Mouse (Mus musculus) CH12.LX (cell line): ENCODE measurements at regions not wholly inside any gene's neighbourhood (a gene's known extent, or its start where the extent isn't known, plus 50 kb on each side); places are given as distances from the start of the nearest gene placed in this dataset.

Experiments used
- DNase-seq: peaks from one replicate; pipeline ENCODE4 v3.0.0-alpha.2; 2013; ENCODE audit errors: extremely low read depth
- H3K27ac ChIP-seq: 2 replicates; pipeline ENCODE4 v1.5.1; 2012; ENCODE audit warnings: low read depth, mild to moderate bottlenecking, control low read depth, moderate library complexity; ENCODE audit not compliant: insufficient read depth
- H3K27me3 ChIP-seq: replicated peaks from 2 replicates; pipeline ENCODE3; 2012; ENCODE audit warnings: inconsistent platforms
- H3K36me3 ChIP-seq, 2 experiments: replicated peaks in 1 of 2; 2 replicates each; pipeline versions ENCODE3 to v1.6.1; 2012; ENCODE audit warnings: inconsistent platforms in 1 of 2, low read length in 1 of 2, mild to moderate bottlenecking in 1 of 2, mixed read lengths in 1 of 2, moderate library complexity in 1 of 2; ENCODE audit not compliant: control insufficient read depth in 1 of 2, insufficient read depth in 1 of 2
- H3K4me1 ChIP-seq, 2 experiments: 2 replicates each; pipeline ENCODE4 v1.6.1; 2012; ENCODE audit warnings: inconsistent platforms in 1 of 2, moderate library complexity in 1 of 2; ENCODE audit not compliant: insufficient read depth in 2 of 2, control insufficient read depth in 1 of 2
- H3K4me2 ChIP-seq: 2 replicates; pipeline ENCODE4 v1.6.1; 2012; ENCODE audit warnings: low read depth, mild to moderate bottlenecking, control low read depth; ENCODE audit not compliant: poor library complexity, insufficient read depth, severe bottlenecking
- H3K4me3 ChIP-seq, 3 experiments: fragments of 150-350 bp in 1 of 3; sonication (generic) in 1 of 3; replicated peaks in 1 of 3; 2 replicates each; pipeline versions ENCODE3 to v1.5.1; 2011 to 2012; ENCODE audit warnings: low read depth in 2 of 3, low read length in 2 of 3, mild to moderate bottlenecking in 2 of 3, moderate library complexity in 2 of 3, control low read depth in 1 of 3, improper control_type of control experiment in 1 of 3, inconsistent platforms in 1 of 3, mixed read lengths in 1 of 3; ENCODE audit not compliant: poor library complexity in 1 of 3
- H3K79me2 ChIP-seq: replicated peaks from 2 replicates; pipeline ENCODE4 v1.6.1; 2012; ENCODE audit warnings: mild to moderate bottlenecking, moderate library complexity; ENCODE audit not compliant: control insufficient read depth, poor library complexity, insufficient read depth, severe bottlenecking; ENCODE audit errors: extremely low read depth
- H3K9ac ChIP-seq: 2 replicates; pipeline ENCODE4 v1.6.1; 2012; ENCODE audit warnings: low read depth, mild to moderate bottlenecking, control low read depth, moderate library complexity; ENCODE audit not compliant: insufficient read depth
- H3K9me3 ChIP-seq: replicated peaks from 2 replicates; pipeline ENCODE3; 2012; ENCODE audit warnings: low read length, inconsistent platforms, mixed read lengths
- BHLHE40 ChIP-seq: IDR thresholded peaks from 2 replicates; pipeline ENCODE4 v1.6.1; 2011; ENCODE audit warnings: mild to moderate bottlenecking, low read depth, low read length, improper control_type of control experiment
- CHD1 ChIP-seq: IDR thresholded peaks from 2 replicates; pipeline ENCODE4 v1.6.1; 2012; ENCODE audit warnings: low read depth, low read length, improper control_type of control experiment, inconsistent platforms
- CTCF ChIP-seq, 2 experiments: IDR thresholded peaks in 1 of 2; conservative IDR thresholded peaks in 1 of 2; 2 replicates each; pipeline ENCODE4 v1.5.1; 2011 to 2012; ENCODE audit warnings: low read depth in 2 of 2, low read length in 2 of 2, improper control_type of control experiment in 1 of 2, inconsistent platforms in 1 of 2, mild to moderate bottlenecking in 1 of 2, moderate library complexity in 1 of 2
- GABPA ChIP-seq: IDR thresholded peaks from 2 replicates; pipeline ENCODE4 v1.6.1; 2012; ENCODE audit warnings: low read depth, low read length, improper control_type of control experiment, inconsistent platforms; ENCODE audit not compliant: insufficient replicate concordance
- HCFC1 ChIP-seq: IDR thresholded peaks from 2 replicates; pipeline ENCODE4 v1.6.1; 2012; ENCODE audit warnings: low read depth, mild to moderate bottlenecking, inconsistent platforms, low read length, improper control_type of control experiment
- IRF4 ChIP-seq: IDR thresholded peaks from 2 replicates; pipeline ENCODE4 v1.6.1; 2014; ENCODE audit warnings: low read depth, mild to moderate bottlenecking, inconsistent platforms, low read length, improper control_type of control experiment
- JUND ChIP-seq: conservative IDR thresholded peaks from 2 replicates; pipeline ENCODE4 v1.6.1; 2011; ENCODE audit warnings: low read depth, low read length, improper control_type of control experiment
- MEF2A ChIP-seq: IDR thresholded peaks from 2 replicates; pipeline ENCODE4 v1.6.1; 2014; ENCODE audit warnings: low read depth, mild to moderate bottlenecking, inconsistent platforms, low read length, improper control_type of control experiment, borderline replicate concordance
- MXI1 ChIP-seq: IDR thresholded peaks from 2 replicates; pipeline ENCODE4 v1.6.1; 2011; ENCODE audit warnings: mild to moderate bottlenecking, low read depth, low read length, improper control_type of control experiment
- MYC ChIP-seq: IDR thresholded peaks from 2 replicates; pipeline ENCODE4 v1.6.1; 2011; ENCODE audit warnings: low read depth, mild to moderate bottlenecking, improper control_type of control experiment, low read length
- PAX5 ChIP-seq: IDR thresholded peaks from 2 replicates; pipeline ENCODE4 v1.6.1; 2012; ENCODE audit warnings: low read length, inconsistent platforms, mixed read lengths
- RAD21 ChIP-seq: IDR thresholded peaks from 2 replicates; pipeline ENCODE4 v1.6.1; 2011; ENCODE audit warnings: low read depth, mild to moderate bottlenecking, low read length, improper control_type of control experiment, moderate library complexity
- SMC3 ChIP-seq: IDR thresholded peaks from 2 replicates; pipeline ENCODE4 v1.6.1; 2011; ENCODE audit warnings: low read depth, low read length, improper control_type of control experiment
- TBP ChIP-seq: conservative IDR thresholded peaks from 2 replicates; pipeline ENCODE4 v1.6.1; 2011; ENCODE audit warnings: low read depth, low read length, improper control_type of control experiment
- TCF12 ChIP-seq: IDR thresholded peaks from 2 replicates; pipeline ENCODE4 v1.6.1; 2014; ENCODE audit warnings: low read depth, mild to moderate bottlenecking, inconsistent platforms, low read length, improper control_type of control experiment
- UBTF ChIP-seq: IDR thresholded peaks from 2 replicates; pipeline ENCODE4 v1.6.1; 2012; ENCODE audit warnings: low read depth, mild to moderate bottlenecking, inconsistent platforms, low read length, improper control_type of control experiment, moderate library complexity
- ZKSCAN1 ChIP-seq: IDR thresholded peaks from 2 replicates; pipeline ENCODE4 v1.6.1; 2012; ENCODE audit warnings: low read depth, inconsistent platforms, low read length, improper control_type of control experiment, borderline replicate concordance
- ZMIZ1 ChIP-seq: IDR thresholded peaks from 2 replicates; pipeline ENCODE4 v1.6.1; 2012; ENCODE audit warnings: low read depth, mild to moderate bottlenecking, inconsistent platforms, low read length, improper control_type of control experiment
- dilution Hi-C: fragments of 300-500 bp; cut with MboI; formaldehyde crosslinking; loops from 2 replicates; pipeline ENCODE4 v1.14.3; 2020; ENCODE audit warnings: low sequenced_read_pairs; ENCODE audit not compliant: extremely low pct_unique_long_range_greater_than_20kb, extremely low pct_ligation_motif_present
- in situ Hi-C: fragments of 300-500 bp; cut with MboI; formaldehyde crosslinking; loops from 3 replicates; pipeline ENCODE4 v1.14.3; 2019; ENCODE audit warnings: low sequenced_read_pairs, low pct_ligation_motif_present, low pct_unique_long_range_greater_than_20kb, mixed read lengths

GRCm38 (mm10) chr14:76876015-76876414, 160.6 kb upstream of the Ccdc122 start:
- Histone ChIP-seq H3K4me1 (peaks cover 0 to 17% of the 10 kb centered on the region in 2 experiments; a peak in 2 of 4 replicates), H3K4me2 (no peak overlapping the region), H3K36me3 (no peaks in the 10 kb centered on the region), H3K9me3 (no peaks in the 10 kb centered on the region), H3K79me2 (no peaks in the 10 kb centered on the region), H3K4me3 (no peak overlapping the region), H3K27me3 (no peaks in the 10 kb centered on the region), H3K27ac (no peak overlapping the region), H3K9ac (no peak overlapping the region)
- dilution Hi-C loops: no loop called here
- peak; percentile 30 for DNase-seq
- peak; percentile 52 to 72 for TF ChIP-seq CTCF (conservative IDR thresholded peaks at IDR 0.05 in 1 of 2, IDR thresholded peaks at IDR 0.05 in 1 of 2; ENCODE audit: low read depth in 2 of 2, low read length in 2 of 2)
- peak; percentile 60 for TF ChIP-seq RAD21
- TF ChIP-seq SMC3: peak; percentile 85
- no peak for TF ChIP-seq UBTF
- in situ Hi-C loops: loop anchor here (10.0 kb wide), 1 partner anchor 371 kb away; no protein-coding TSS in a partner anchor

- Histone ChIP-seq H3K36me3 (no peaks in the 10 kb centered on the region), H3K4me2 (no peak overlapping the region), H3K4me1 (peaks cover 0 to 17% of the 10 kb centered on the region in 2 experiments; a peak in 2 of 4 replicates), H3K9ac (no peak overlapping the region), H3K27me3 (no peaks in the 10 kb centered on the region), H3K9me3 (no peaks in the 10 kb centered on the region), H3K79me2 (no peaks in the 10 kb centered on the region), H3K4me3 (no peak overlapping the region), H3K27ac (no peak overlapping the region)
- in situ Hi-C loops: loop anchor here (10.0 kb wide), 1 partner anchor 371 kb away; no protein-coding TSS in a partner anchor
- no peak for TF ChIP-seq MYC
- no peak for TF ChIP-seq ZMIZ1
- no peak for TF ChIP-seq TCF12
- no peak for TF ChIP-seq JUND
- TF ChIP-seq HCFC1: no peak
- TF ChIP-seq BHLHE40: no peak
- no peak for TF ChIP-seq IRF4
- TF ChIP-seq CHD1: no peak
- no peak for TF ChIP-seq SMC3
- TF ChIP-seq TBP: no peak
- TF ChIP-seq PAX5: no peak
- no peak for TF ChIP-seq MXI1
- TF ChIP-seq MEF2A: no peak
- no peak for TF ChIP-seq GABPA
- no peak for TF ChIP-seq CTCF (conservative IDR thresholded peaks at IDR 0.05 in 1 of 2, IDR thresholded peaks at IDR 0.05 in 1 of 2; ENCODE audit: low read depth in 2 of 2, low read length in 2 of 2)
- no peak for TF ChIP-seq ZKSCAN1
- dilution Hi-C loops: no loop called here
- no peak for DNase-seq
These were observed 161.2 kb upstream of the Ccdc122 start for GRCm38 (mm10) chr14:76875266-76875900.
